Mouse (Mus musculus): ENCODE results near the gene Usp2. TPM values are rescaled to one million over a fixed set of nuclear protein-coding genes. Genes with fewer than 3 reads are reported as not detected.

Gene Usp2
- 10 to 100 TPM; 21.8 to 24.7 TPM for total RNA-seq (2021)
- long read RNA-seq, experiment 1, partial matches to known transcripts: 2 of 7 reads
- long read RNA-seq, experiment 1, other reads (novel, unspliced or antisense): 1 of 7 reads
- long read RNA-seq, experiment 2, transcript Usp2-201 (13 exons, 3,867 nt): minor isoform, 5 of 25 reads
- long read RNA-seq, experiment 2, transcript Usp2-202 (12 exons, 2,057 nt): major isoform, 13 of 25 reads
- long read RNA-seq, experiment 2, partial matches to known transcripts: 4 of 25 reads
- long read RNA-seq, experiment 2, other reads (novel, unspliced or antisense): 3 of 25 reads

GRCm38 (mm10) chr9:44066785-44067225 lies at the start of gene Usp2:
TSS of gene Usp2 (plus strand) at chr9:44067021.
- peak; percentile 100 for DNase-seq (ENCODE audit: low spot score in 2 of 2)

GRCm38 (mm10) chr9:44017846-44018245 lies 49.0 kb upstream of the Usp2 start:
- no peak for DNase-seq (ENCODE audit: low spot score in 2 of 2)

DNA sequence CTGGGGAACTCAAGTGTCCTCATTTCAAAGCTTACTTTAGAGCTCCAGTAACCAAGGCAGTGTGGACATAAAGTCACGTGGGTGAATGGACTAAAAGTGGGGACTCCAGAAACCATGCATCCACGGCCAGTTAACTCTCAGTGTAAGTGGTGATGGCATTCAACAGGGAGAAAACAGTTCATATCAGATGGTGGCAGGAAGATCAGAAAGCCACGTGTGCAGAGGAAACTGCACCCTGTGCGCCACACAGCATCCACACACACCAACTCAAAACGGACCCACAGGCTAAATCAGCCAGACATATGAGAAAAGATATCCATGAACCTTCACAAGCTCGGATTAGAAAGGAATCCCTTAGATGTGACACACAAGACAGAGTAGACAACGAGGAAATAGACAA lies 46.8 kb upstream of the Usp2 start:
- DNase-seq (ENCODE audit: low spot score in 2 of 2): no peak

GRCm38 (mm10) chr9:44022100-44022847 lies 44.5 kb upstream of the Usp2 start:
- no peak for DNase-seq (ENCODE audit: low spot score in 2 of 2)

DNA sequence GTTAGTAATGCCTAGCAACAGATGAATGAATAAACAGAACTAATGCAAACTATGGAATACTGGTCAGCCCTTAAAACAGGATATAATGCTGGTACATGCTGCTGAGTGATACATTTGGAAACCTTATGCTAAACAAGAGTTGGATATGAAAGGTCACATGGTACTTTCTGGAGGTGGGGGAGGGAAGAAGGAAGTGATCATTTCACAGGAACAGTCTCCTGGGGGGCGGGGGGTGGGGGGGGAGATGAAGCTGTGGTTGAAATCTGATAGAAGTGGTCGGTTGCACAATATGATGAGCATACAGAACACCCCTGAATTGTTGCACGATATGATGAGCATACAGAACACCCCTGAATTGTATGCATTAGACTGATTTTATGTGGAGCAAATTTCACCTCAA lies 42.7 kb upstream of the Usp2 start:
- DNase-seq (ENCODE audit: low spot score in 2 of 2): no peak

DNA sequence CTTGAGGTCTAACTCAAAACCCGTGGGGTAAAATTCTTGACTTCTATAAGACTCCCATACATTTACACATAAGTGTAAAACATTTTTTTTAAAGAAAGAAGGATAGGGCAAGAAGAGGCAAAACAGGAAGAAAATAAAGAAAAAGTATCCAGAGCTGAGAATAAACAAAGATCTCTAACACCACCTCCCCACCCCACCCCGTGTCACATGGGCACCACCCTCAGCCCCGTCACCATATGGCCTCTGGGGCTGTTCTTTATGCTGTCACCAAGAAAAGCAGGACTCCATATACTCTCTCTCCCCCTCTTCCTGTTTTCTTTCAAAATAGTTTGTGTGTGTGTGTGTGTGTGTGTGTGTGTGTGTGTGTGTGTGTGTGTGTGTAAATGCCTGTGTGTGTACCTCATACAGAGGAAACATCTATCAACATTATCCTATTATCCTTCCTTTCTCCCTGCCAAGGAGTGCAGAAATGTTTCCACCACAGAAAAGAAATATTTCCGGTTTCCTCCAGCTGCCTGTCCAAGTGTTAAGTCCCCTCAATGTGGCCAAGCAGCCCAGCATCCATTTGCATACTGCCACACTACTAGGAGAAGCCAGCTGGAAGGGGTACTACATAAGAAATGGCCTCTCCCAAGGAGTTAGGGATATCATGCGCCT lies 37.1 kb upstream of the Usp2 start:
- no peak for DNase-seq (ENCODE audit: low spot score in 2 of 2)

DNA sequence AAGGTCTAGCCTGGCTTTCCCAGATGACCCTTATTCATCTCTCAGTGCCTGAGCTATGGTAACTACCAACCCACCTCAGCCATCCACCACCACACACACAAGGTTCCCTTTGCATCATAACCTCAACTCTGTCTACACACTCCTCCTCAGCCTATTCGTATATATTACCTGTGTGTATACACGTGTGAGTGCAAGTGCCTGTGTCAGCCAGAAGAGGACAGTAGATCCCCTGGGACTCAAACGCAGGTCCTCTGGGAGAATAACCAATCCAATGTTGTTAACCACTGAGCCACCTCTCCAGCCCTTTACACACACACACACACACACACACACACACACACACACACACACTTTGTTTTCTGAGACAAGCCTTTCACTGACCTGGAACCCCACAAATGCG lies 36.2 kb upstream of the Usp2 start:
- no peak for DNase-seq (ENCODE audit: low spot score in 2 of 2)

DNA sequence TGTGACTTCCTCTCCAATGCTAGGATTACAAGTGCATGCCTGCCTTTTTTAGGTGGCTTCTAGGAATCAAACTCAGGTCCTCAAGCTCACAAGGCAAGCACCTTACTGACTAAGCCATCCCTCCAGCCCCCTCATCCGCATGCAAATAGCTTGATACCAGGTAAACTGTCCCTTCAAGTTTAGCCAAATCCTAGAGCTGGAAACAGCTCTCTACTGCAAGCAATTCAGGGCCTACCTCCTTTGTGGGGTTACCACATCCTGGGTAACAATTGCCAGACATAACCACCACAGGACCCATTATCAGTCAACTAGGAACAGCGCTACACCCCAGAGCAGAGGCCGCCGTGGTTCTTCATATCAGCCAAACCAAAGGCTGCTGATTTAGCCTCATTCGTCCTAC lies 35.7 kb upstream of the Usp2 start:
- no peak for DNase-seq (ENCODE audit: low spot score in 2 of 2)

GRCm38 (mm10) chr9:44031946-44032345 lies 34.9 kb upstream of the Usp2 start:
- DNase-seq (ENCODE audit: low spot score in 2 of 2): no peak

GRCm38 (mm10) chr9:44033317-44033716 lies 33.5 kb upstream of the Usp2 start:
- no peak for DNase-seq (ENCODE audit: low spot score in 2 of 2)

GRCm38 (mm10) chr9:44033957-44034727 lies 32.7 kb upstream of the Usp2 start:
- no peak for DNase-seq (ENCODE audit: low spot score in 2 of 2)

GRCm38 (mm10) chr9:44037106-44037505 lies 29.7 kb upstream of the Usp2 start:
- no peak for DNase-seq (ENCODE audit: low spot score in 2 of 2)

- no peak for DNase-seq (ENCODE audit: low spot score in 2 of 2)
Observed at GRCm38 (mm10) chr9:44041511-44042395, 25.1 kb upstream of the Usp2 start.

- no peak for DNase-seq (ENCODE audit: low spot score in 2 of 2)
Observed at GRCm38 (mm10) chr9:44042396-44042680, 24.5 kb upstream of the Usp2 start.

DNA sequence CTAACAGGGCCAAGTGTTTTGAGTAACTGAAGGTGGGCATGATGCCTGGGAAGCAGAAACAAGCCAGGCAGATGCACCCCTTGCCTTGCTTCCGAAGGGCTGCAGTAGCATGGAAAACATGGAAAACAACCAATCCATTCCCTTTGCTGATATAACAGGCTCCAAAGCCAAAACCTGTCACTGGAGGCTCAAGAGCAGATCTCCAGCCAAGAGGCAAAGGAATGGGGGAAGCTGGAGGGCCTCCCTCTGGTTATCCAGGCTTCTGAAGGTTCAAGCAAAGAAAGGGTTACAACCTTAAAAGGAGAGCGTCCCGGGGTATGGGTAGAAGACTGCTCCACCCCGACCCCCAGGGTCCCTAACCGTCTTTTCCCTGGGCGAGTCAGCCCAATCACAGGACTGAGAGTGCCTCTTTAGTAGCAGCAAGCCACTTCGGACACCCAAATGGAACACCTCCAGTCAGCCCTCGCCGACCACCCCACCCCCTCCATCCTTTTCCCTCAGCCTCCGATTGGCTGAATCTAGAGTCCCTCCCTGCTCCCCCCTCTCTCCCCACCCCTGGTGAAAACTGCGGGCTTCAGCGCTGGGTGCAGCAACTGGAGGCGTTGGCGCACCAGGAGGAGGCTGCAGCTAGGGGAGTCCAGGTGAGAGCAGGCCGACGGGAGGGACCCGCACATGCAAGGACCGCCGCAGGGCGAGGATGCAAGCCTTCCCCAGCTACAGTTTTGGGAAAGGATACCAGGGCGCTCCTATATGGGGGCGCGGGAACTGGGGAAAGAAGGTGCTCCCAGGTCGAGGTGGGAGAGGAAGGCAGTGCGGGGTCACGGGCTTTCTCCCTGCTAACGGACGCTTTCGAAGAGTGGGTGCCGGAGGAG lies 23.7 kb upstream of the Usp2 start, which contains the start of gene Thy1:
Thy1 (plus strand) TSS at position 549 of the 872 bp plus-strand sequence.
- DNase-seq (ENCODE audit: low spot score in 2 of 2): no peak

GRCm38 (mm10) chr9:44043708-44044425 lies 23.0 kb upstream of the Usp2 start:
- DNase-seq (ENCODE audit: low spot score in 2 of 2): no peak

GRCm38 (mm10) chr9:44044426-44045157 lies 22.2 kb upstream of the Usp2 start:
- DNase-seq (ENCODE audit: low spot score in 2 of 2): no peak

All from adrenal gland, postnatal 4 days (tissue).